Mouse (Mus musculus): Measurements from ENCODE around the gene Tef. TPM values are rescaled to one million over a fixed set of nuclear protein-coding genes. Genes with fewer than 3 reads are reported as not detected.
A peak's percentile ranks its signal among the peaks of the same experiment; 100 is the strongest.

The Tef gene
- polyA plus RNA-seq, 1 experiment from 2014 or later, result 25.5 TPM

GRCm38 (mm10) chr15:81864238-81864637 lies 62.0 kb downstream of the Tef start:
- Histone ChIP-seq H3K4me2 (ENCODE audit: low read depth, low read length) (no peak overlapping the region), H3K27me3 (replicated peaks; ENCODE audit: control insufficient read depth, insufficient read depth, low read length) (no peaks in the 10 kb centered on the region), H3K27ac (replicated peaks; ENCODE audit: low read depth, low read length) (no peak overlapping the region), H3K36me3 (ENCODE audit: control insufficient read depth, insufficient read depth, low read length) (peaks cover 54% of the 10 kb centered on the region), H3K9me3 (ENCODE audit: control insufficient read depth, low read length) (no peaks in the 10 kb centered on the region), H3K4me1 (ENCODE audit: control insufficient read depth, insufficient read depth, low read length) (no peaks in the 10 kb centered on the region), H3K4me3 (ENCODE audit: low read depth, low read length) (no peak overlapping the region), H3K9ac (ENCODE audit: low read depth, low read length) (no peak overlapping the region)
- DNase-seq (ENCODE audit: low spot score) (no peak), ATAC-seq (ENCODE audit: low read depth) (no peak)
- WGBS, result 95% methylated on average over 7 of the region's 7 CpGs

DNA sequence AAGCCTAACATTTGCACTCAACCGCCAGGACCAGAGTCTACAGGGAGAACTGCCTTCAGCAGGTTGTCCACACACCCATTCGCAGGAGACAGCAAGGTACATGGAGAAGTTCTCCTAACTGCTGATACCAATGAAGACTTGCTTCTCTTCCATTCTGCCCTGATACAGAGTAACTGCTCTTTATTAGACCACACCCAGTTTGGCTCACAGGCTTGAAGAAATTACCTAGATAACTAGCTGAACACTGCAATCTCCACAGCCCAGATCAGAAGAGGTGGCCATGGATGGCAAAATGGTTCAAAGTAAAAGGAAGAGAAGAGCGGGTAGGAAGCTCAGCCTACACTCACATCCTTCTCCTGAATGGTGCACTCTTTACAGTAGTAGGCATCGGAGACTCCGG lies 67.8 kb downstream of the Tef start:
- Histone ChIP-seq H3K9me3 (ENCODE audit: control insufficient read depth, low read length) (no peaks in the 10 kb centered on the region), H3K36me3 (ENCODE audit: control insufficient read depth, insufficient read depth, low read length) (peaks cover 58% of the 10 kb centered on the region), H3K4me1 (ENCODE audit: control insufficient read depth, insufficient read depth, low read length) (peaks cover 8% of the 10 kb centered on the region), H3K4me3 (ENCODE audit: low read depth, low read length) (no peak overlapping the region), H3K9ac (ENCODE audit: low read depth, low read length) (no peak overlapping the region), H3K4me2 (ENCODE audit: low read depth, low read length) (no peak overlapping the region), H3K27ac (replicated peaks; ENCODE audit: low read depth, low read length) (no peak overlapping the region), H3K27me3 (replicated peaks; ENCODE audit: control insufficient read depth, insufficient read depth, low read length) (no peaks in the 10 kb centered on the region)
- 96% methylated on average over 5 of the region's 5 CpGs for WGBS
- DNase-seq (ENCODE audit: low spot score), result no peak
- no peak for ATAC-seq (ENCODE audit: low read depth)

- H3K9ac ChIP-seq (ENCODE audit: low read depth, low read length), result peak within 1 kb of the TSS; percentile 80
- peaks cover 8% of the 10 kb centered on the region for H3K4me1 ChIP-seq (ENCODE audit: control insufficient read depth, insufficient read depth, low read length)
- WGBS, result 2% methylated on average over 30 of the region's 30 CpGs
- peak within 1 kb of the TSS; percentile 92 for H3K4me2 ChIP-seq (ENCODE audit: low read depth, low read length)
- peak within 1 kb of the TSS; percentile 97 for H3K27ac ChIP-seq (replicated peaks; ENCODE audit: low read depth, low read length)
- H3K4me3 ChIP-seq (ENCODE audit: low read depth, low read length), result peak within 1 kb of the TSS; percentile 98
- DNase-seq (ENCODE audit: low spot score), result peak; percentile 98
- no peaks in the 10 kb centered on the region for H3K9me3 ChIP-seq (ENCODE audit: control insufficient read depth, low read length)
- H3K36me3 ChIP-seq (ENCODE audit: control insufficient read depth, insufficient read depth, low read length), result peaks cover 40% of the 10 kb centered on the region
- no peaks in the 10 kb centered on the region for H3K27me3 ChIP-seq (replicated peaks; ENCODE audit: control insufficient read depth, insufficient read depth, low read length)
- ATAC-seq (ENCODE audit: low read depth), result peak; percentile 89
Measured at GRCm38 (mm10) chr15:81871604-81872261, 69.5 kb downstream of the Tef start, which contains the start of gene Phf5a. Gene Phf5a, minus strand, starts transcription at chr15:81871911.

GRCm38 (mm10) chr15:81872262-81873136 lies 70.3 kb downstream of the Tef start, which contains the start of gene Aco2:
Gene Aco2, plus strand, starts transcription at chr15:81872309.
- under 1% methylated on average over 48 of the region's 53 CpGs for WGBS
- no peaks in the 10 kb centered on the region for H3K27me3 ChIP-seq (replicated peaks; ENCODE audit: control insufficient read depth, insufficient read depth, low read length)

More at GRCm38 (mm10) chr15:81872262-81873136, 70.3 kb downstream of the Tef start, which contains the start of gene Aco2:
- Histone ChIP-seq H3K9me3 (ENCODE audit: control insufficient read depth, low read length) (no peaks in the 10 kb centered on the region), H3K27ac (replicated peaks; ENCODE audit: low read depth, low read length) (peak within 1 kb of the TSS; percentile 97), H3K9ac (ENCODE audit: low read depth, low read length) (peak within 1 kb of the TSS; percentile 80), H3K4me1 (ENCODE audit: control insufficient read depth, insufficient read depth, low read length) (peaks cover 8% of the 10 kb centered on the region), H3K36me3 (ENCODE audit: control insufficient read depth, insufficient read depth, low read length) (peaks cover 33% of the 10 kb centered on the region), H3K4me2 (ENCODE audit: low read depth, low read length) (peak within 1 kb of the TSS; percentile 92), H3K4me3 (ENCODE audit: low read depth, low read length) (peak within 1 kb of the TSS; percentile 98)
- DNase-seq (ENCODE audit: low spot score), result peak; percentile 99
- ATAC-seq (ENCODE audit: low read depth), result peak; percentile 82

Other genes starting within 250 kb of the Tef start
- 20.6 and 22.7 TPM in 2 replicates for gene Ep300, start 217.1 kb upstream of the Tef start, polyA plus RNA-seq (2014; fragmentation: Nextera tagmentation; extraction: Ambion mirVana)
- gene L3mbtl2, start 138.5 kb upstream of the Tef start, polyA plus RNA-seq (2014; fragmentation: Nextera tagmentation; extraction: Ambion mirVana), result 15.5 and 17.0 TPM in 2 replicates
- 11.5 and 14.7 TPM in 2 replicates for gene Chadl, start 105.1 kb upstream of the Tef start, polyA plus RNA-seq (2014; fragmentation: Nextera tagmentation; extraction: Ambion mirVana)
- 28.7 and 35.2 TPM in 2 replicates for gene Zc3h7b, start 57.4 kb upstream of the Tef start, polyA plus RNA-seq (2014; fragmentation: Nextera tagmentation; extraction: Ambion mirVana)
- 73.7 and 90.1 TPM in 2 replicates for gene Rangap1, start 56.9 kb upstream of the Tef start, polyA plus RNA-seq (2014; fragmentation: Nextera tagmentation; extraction: Ambion mirVana)
- 23.0 and 26.8 TPM in 2 replicates for gene Tob2, start 56.4 kb downstream of the Tef start, polyA plus RNA-seq (2014; fragmentation: Nextera tagmentation; extraction: Ambion mirVana)
- gene Phf5a, start 69.5 kb downstream of the Tef start, polyA plus RNA-seq (2014; fragmentation: Nextera tagmentation; extraction: Ambion mirVana), result 138 and 146 TPM in 2 replicates
- gene Aco2, start 69.9 kb downstream of the Tef start, polyA plus RNA-seq (2014; fragmentation: Nextera tagmentation; extraction: Ambion mirVana), result 160 and 165 TPM in 2 replicates
- gene Polr3h, start 123.8 kb downstream of the Tef start, polyA plus RNA-seq (2014; fragmentation: Nextera tagmentation; extraction: Ambion mirVana), result 70.4 and 72.6 TPM in 2 replicates
- 20.2 and 20.9 TPM in 2 replicates for gene Csdc2, start 134.3 kb downstream of the Tef start, polyA plus RNA-seq (2014; fragmentation: Nextera tagmentation; extraction: Ambion mirVana)
- gene Pmm1, start 158.5 kb downstream of the Tef start, polyA plus RNA-seq (2014; fragmentation: Nextera tagmentation; extraction: Ambion mirVana), result 43.0 and 43.5 TPM in 2 replicates
- gene 1700029P11Rik, start 178.1 kb downstream of the Tef start, polyA plus RNA-seq (2014; fragmentation: Nextera tagmentation; extraction: Ambion mirVana), result not detected in 2 replicates
- 68.4 and 68.8 TPM in 2 replicates for gene Xrcc6, start 185.4 kb downstream of the Tef start, polyA plus RNA-seq (2014; fragmentation: Nextera tagmentation; extraction: Ambion mirVana)
- 27.2 and 27.7 TPM in 2 replicates for gene Desi1, start 231.4 kb downstream of the Tef start, polyA plus RNA-seq (2014; fragmentation: Nextera tagmentation; extraction: Ambion mirVana)
- gene Snu13, start 245.2 kb downstream of the Tef start, polyA plus RNA-seq (2014; fragmentation: Nextera tagmentation; extraction: Ambion mirVana), result 262 and 292 TPM in 2 replicates

All from embryonic facial prominence, embryonic 14.5 days (tissue).